Mouse (Mus musculus): ENCODE data around the gene Kcnt1.
A peak's percentile ranks its signal among the peaks of the same experiment; 100 is the strongest.
"Not testable (repeated sequence)": the region's sequence is repeated elsewhere in the genome, so short reads cannot be mapped to it uniquely, and the experiment has no call there.

Gene Kcnt1

DNA sequence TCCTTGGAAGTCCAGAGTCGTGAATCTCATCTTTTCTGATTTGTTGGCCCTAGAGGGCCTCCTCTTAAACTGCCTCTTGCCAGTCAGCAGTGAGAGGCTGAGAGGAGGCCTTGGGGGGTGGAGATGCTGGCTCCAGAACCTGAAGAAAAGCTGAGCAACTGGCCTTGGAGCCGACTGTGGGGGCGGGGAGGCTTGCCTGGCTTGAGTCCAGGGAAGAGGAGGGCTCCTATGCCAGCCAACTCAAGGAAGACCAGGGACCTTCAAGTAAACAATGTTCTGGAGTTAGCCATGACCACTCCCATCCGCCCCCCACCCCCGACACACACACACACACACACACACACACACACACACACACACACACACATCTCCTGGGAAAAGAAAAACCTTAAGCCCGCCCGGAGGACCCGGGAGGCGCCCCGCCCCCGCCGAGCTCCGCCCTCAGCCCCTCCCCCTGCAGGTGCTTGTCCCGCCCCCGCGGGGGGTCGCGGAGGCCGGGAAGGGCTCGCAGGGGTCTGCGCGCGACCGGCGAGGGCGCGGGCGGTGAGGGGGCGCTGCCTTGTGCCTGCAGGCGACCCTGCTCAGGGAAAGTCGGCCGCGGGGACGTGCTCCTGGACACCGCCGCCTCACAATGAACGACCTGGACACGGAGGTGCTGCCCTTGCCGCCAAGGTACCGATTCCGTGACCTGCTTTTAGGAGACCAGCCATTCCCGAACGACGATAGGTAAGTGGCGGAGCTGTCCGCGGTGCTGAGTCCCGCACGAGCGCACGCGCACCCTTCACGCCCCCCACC lies at the start of gene Kcnt1:
Kcnt1 (plus strand) TSS at position 398 of the 795 bp plus-strand sequence.
- DNase-seq (ENCODE audit: extremely low spot score, low read depth, low spot score) = no peak

- not testable (repeated sequence) for DNase-seq (ENCODE audit: extremely low spot score, low read depth, low spot score)
Measured at GRCm38 (mm10) chr2:25815748-25816147, 47.8 kb upstream of the Kcnt1 start, which contains the start of gene Glt6d1. TSS of gene Glt6d1 (minus strand) at chr2:25815848.

- DNase-seq (ENCODE audit: extremely low spot score, low read depth, low spot score) = no peak
Measured at GRCm38 (mm10) chr2:25822806-25823205, 40.7 kb upstream of the Kcnt1 start, which contains the start of gene Lcn9. TSS of gene Lcn9 (plus strand) at chr2:25823153.

GRCm38 (mm10) chr2:25824751-25825150 lies 38.8 kb upstream of the Kcnt1 start:
- no peak for DNase-seq (ENCODE audit: extremely low spot score, low read depth, low spot score)

GRCm38 (mm10) chr2:25828344-25828947 lies 35.1 kb upstream of the Kcnt1 start:
- no peak for DNase-seq (ENCODE audit: extremely low spot score, low read depth, low spot score)

DNA sequence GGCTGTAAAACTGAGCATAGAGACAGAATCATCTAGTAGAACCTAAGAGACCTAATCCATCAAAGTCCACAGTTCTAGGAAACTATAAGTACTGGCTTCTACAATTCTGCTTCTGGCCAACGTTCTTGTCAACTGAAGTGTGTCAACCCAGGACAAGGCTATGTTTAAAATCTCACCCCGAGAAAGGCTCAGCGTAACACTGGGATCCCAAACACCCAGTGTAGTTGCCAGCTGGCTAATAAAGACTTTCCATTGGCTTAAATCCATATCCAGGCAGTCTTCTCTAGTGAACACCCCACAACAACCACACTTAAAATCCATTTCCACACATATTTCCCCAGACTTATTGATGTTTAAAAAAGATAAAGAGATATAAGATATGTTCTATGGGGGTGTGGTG lies 32.7 kb upstream of the Kcnt1 start:
- no peak for DNase-seq (ENCODE audit: extremely low spot score, low read depth, low spot score)

DNA sequence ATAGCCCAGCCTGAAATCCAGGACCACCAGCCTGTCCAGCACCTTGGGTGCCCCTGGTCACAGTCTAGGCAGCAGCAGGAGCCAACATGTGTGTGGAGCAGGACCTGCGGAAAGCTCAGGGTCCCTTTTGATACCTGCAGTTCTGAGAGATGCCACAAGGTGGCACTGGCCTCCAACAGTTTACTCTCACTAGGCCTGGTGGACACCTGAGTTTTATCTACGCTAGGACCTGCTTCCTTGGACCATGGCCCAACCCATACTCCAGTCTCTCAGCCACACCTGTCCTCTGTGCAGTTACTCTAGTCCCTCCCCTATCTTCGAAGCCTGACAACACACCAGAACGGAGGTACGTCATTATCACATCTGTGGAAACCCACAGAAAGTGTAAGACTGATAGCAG lies 27.2 kb upstream of the Kcnt1 start:
- DNase-seq (ENCODE audit: extremely low spot score, low read depth, low spot score) = peak; percentile 62

GRCm38 (mm10) chr2:25842161-25842560 lies 21.4 kb upstream of the Kcnt1 start:
- DNase-seq (ENCODE audit: extremely low spot score, low read depth, low spot score) = no peak

GRCm38 (mm10) chr2:25842758-25843157 lies 20.8 kb upstream of the Kcnt1 start:
- no peak for DNase-seq (ENCODE audit: extremely low spot score, low read depth, low spot score)

DNA sequence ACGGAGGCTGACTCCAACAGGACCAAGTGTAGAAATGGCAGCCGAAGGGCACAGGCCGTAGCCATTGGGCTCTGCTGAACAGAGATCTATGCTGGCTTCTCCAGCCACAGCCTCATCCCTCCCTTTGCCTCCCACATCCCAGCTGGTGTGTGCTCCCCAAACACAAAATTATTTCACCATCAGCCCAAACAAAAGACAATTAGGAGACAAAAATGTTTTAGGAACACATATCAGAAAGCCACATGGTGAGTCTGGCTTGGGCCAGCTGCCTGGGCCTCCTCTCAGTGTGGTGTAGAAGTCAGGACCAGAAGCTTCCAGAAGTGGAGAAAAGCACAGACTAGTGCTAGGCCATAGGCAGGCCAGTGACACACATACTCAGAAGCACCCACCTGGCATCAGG lies 19.4 kb upstream of the Kcnt1 start:
- DNase-seq (ENCODE audit: extremely low spot score, low read depth, low spot score) = no peak

- no peak for DNase-seq (ENCODE audit: extremely low spot score, low read depth, low spot score)
Measured at GRCm38 (mm10) chr2:25846516-25846915, 17.0 kb upstream of the Kcnt1 start.

DNA sequence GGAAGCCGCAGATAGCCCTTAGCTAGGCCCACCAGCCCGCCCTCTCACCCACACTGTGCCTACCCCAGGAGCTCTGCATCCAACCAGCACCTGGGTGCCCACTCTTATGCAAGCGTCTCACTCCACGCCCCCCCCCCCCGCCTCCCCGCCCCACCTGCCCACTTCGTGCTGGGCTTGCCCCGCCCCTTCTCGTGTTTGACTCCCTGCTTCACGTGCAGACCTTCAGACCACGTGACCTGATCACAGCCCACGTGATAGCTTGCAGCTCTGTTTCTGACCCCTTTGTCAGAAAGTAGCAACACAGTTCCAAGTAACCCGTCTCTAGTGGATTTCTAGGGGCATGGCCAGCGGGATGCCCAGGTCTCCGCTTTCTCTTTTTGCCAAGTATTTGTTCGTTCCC lies 16.3 kb upstream of the Kcnt1 start, which contains the start of gene Sohlh1:
Sohlh1 (minus strand) TSS at position 23 of the 400 bp plus-strand sequence.
- no peak for DNase-seq (ENCODE audit: extremely low spot score, low read depth, low spot score)

DNA sequence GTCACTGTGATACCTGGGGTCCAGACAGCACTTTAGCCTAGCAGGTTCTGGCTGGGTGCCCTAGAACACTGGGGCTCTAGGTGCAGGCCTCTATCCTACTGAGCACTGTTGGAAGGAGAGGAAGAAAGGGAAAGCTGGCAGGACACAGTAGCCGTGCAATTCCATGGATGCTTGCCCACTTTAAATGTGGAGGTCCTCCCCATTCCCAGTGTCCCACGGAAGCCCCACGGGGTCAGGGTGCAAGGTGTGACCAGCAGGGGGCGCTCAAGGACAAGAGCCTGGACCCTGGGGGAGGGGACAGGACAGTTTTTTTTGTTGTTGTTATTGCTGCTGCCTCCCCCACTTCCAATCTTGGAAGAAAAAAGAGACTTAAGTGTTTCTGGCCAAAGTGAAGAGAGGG lies 13.2 kb upstream of the Kcnt1 start:
- no peak for DNase-seq (ENCODE audit: extremely low spot score, low read depth, low spot score)

DNA sequence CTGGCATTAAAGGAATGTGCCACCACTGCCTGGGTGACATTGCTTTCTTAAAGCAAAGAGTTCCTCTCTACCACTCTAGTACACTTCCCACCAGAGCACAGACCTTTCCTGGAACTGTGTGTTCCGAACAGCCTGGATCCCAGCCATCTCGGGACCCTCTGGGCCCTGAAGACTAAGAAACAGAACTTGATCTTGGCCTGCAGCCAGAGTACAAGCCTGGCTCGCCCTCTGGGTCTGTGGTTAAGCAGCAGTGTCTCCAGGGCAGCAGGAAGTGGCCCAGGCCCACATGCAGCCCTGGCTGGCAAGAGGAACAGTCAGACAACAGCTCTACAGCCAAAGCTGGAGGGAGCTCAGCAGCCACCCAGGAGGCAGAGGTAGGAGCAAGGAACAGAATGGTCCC lies 10.9 kb upstream of the Kcnt1 start:
- no peak for DNase-seq (ENCODE audit: extremely low spot score, low read depth, low spot score)

DNA sequence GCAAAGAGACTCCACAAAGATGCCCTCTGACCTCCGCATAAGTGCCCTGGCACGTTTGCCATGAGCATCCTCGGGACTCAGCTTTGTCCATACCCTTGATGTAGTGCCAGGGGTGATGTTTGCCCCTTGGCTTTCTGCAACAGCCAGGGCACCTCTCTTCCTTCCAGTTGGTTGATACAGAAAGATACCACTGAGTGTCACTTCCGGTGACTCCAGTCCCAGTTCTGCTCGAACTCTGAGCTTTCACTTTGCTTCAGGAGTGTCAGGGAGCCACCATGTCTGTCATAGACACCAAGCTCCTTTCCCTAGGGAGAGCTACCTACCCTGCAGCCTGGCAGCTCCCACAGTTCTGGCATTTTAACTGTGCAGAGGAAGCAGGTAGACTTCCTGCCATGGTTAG lies 9.5 kb upstream of the Kcnt1 start:
- no peak for DNase-seq (ENCODE audit: extremely low spot score, low read depth, low spot score)

DNA sequence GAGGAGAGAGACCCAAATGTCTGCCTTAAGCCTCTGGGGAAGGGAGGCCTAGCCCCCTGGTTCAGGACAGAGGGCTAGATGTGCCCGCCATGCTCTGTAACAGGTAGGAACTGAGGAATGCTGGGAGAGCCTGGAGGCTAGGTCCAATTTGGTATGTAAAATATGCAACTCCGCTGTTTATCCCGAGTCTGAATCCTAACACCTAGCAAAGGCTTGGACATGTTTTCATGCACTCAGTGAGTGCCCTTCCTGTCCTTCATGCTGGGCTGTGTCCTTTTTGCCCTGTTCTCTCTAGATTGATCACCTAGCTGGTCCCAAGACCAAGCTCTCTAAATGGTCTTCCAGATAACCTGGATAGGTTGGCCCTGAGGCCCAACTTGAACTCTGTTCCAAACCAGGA lies 3.6 kb upstream of the Kcnt1 start:
- no peak for DNase-seq (ENCODE audit: extremely low spot score, low read depth, low spot score)

DNA sequence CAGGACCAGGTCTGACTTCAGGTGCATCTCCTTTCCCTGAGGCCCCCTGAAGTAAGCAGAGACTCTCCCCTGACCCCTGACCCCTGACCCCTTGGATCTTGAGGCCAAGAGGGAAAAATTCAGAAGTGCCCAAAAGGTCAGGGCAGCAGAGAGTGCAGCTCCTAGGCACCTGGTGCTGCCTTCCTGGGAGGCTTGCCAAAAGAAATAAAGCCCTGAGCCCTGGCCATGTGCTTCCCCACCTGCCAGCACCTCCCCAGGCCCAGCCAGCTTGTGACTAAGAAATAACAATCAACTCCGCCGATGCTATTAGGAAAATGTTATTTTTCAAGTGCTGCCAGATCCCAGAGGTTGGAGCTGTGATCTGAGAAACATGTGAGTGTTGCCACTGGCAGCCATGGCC lies 1.5 kb upstream of the Kcnt1 start:
- no peak for DNase-seq (ENCODE audit: extremely low spot score, low read depth, low spot score)

GRCm38 (mm10) chr2:25862696-25863270 lies 751 bp upstream of the Kcnt1 start:
- no peak for DNase-seq (ENCODE audit: extremely low spot score, low read depth, low spot score)

DNA sequence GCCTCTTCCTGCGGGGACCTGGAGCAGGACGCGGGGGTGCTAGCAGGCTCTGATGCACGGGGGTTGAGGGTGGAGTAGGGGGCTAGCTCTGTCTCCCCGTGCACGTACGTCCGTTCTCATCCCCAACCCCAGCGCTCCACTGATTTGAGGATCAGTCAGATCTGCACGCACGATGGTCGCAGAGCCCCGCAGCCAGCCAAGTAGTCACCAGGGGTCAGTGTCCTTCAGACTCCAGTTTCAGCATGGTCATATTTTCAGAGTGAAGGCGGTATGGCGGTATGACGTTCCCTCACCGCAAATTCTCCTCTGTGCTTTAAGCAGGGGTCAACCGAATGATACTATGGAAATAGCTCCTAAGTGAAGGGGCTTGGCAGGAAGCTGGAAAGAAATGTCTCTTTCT lies 696 bp downstream of the Kcnt1 start:
- no peak for DNase-seq (ENCODE audit: extremely low spot score, low read depth, low spot score)

DNA sequence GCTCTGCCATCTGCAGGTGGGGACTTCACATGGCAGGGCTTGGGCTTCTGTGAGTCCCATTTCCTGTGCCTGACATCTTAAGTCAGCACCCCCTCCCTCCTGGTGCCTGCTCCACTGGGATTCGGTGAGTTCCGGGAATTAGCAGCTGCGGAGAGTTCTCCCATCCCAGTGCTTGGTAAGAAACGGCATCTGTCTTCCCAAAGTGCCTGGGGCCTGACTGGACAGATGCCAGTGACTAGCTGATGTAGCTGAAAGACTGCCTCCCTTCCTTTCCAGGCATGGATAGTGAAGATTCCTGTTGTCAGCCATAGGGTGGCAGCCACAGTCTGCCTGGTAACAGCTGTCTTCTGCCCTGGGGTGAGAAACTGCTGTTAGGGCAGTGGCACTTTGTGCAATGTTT lies 1.9 kb downstream of the Kcnt1 start:
- no peak for DNase-seq (ENCODE audit: extremely low spot score, low read depth, low spot score)

DNA sequence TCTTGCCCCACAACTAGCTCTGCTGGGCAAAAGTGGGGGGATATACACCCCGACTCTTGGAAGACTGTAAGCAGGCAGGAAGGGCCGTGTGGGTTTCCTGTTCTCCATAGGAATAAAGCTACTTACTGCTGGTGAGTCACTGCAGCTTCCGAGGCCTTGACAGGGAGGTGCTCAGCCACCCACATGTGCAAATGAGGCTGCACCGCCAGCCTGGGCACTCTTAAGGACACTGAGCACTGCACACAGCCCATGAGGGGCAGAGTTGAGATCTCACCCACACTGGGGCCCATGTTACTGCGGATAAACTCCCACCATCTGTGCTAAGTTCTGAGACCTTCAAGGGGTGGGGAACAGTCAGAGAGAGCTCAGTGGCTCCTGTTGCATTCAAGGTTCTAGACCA lies 3.1 kb downstream of the Kcnt1 start:
- no peak for DNase-seq (ENCODE audit: extremely low spot score, low read depth, low spot score)

DNA sequence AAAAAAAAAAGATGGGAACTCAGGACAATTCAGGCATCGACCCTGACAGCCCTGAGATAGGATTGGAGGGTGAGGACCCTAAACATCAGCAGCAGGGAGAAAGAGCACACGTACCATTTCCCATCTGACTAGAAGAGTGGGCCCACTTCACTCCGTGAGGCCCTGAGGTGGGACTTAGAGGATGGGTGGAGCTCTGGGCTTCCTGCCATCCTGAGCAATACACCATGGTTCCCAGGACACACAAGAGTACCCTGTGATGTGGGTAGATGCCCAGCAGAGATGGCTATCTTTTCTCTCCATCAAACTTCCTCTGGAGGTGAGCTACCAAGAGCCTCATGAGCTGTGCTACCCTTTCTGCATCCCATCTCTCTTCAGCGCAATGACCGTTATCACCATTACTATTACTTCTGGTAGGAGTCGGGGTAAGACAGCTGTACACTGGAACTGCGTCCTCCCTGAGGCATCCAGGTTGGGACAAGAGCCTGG lies 13.8 kb downstream of the Kcnt1 start:
- no peak for DNase-seq (ENCODE audit: extremely low spot score, low read depth, low spot score)

Data from hindlimb bud, embryonic 11.5 days (tissue).